Mouse (Mus musculus) C2C12 (cell line): ENCODE data around the gene Itpr1.

Experiments
- CEBPB ChIP-seq: IDR thresholded peaks from one replicate; pipeline ENCODE4 v1.6.1; 2011; ENCODE audit warnings: low read depth, mild to moderate bottlenecking, control low read depth, moderate library complexity
- CTCF ChIP-seq: IDR thresholded peaks from one replicate; pipeline ENCODE4 v1.5.1; 2011; ENCODE audit not compliant: control insufficient read depth, insufficient read depth, insufficient read length
- FOSL1 ChIP-seq: IDR thresholded peaks from one replicate; pipeline ENCODE4 v1.8.0; 2011; ENCODE audit warnings: mild to moderate bottlenecking, low read length; ENCODE audit not compliant: poor library complexity, insufficient read depth, severe bottlenecking
- USF1 ChIP-seq: IDR thresholded peaks from one replicate; pipeline ENCODE4 v1.6.1; 2011; ENCODE audit warnings: low read depth, mild to moderate bottlenecking, control low read depth, moderate library complexity

GRCm38 (mm10) chr6:108572646-108573045 is 359.8 kb downstream of the Itpr1 start:
- no peak for TF ChIP-seq CTCF
- no peak for TF ChIP-seq USF1
- TF ChIP-seq FOSL1: no peak
- TF ChIP-seq CEBPB: no peak
